Mouse (Mus musculus) right cerebral cortex, postnatal 25 days (tissue): ENCODE measurements around the gene Lyar.

ENCODE experiments used
- DNase-seq: peaks from one replicate; pipeline ENCODE4 v3.0.0; 2022

The Lyar gene

GRCm38 (mm10) chr5:38256551-38256950 lies 36.3 kb downstream of the Lyar start:
- no peak for DNase-seq

GRCm38 (mm10) chr5:38258034-38258772 lies 37.9 kb downstream of the Lyar start:
- no peak for DNase-seq

GRCm38 (mm10) chr5:38258773-38259146 lies 38.5 kb downstream of the Lyar start:
- no peak for DNase-seq

DNA sequence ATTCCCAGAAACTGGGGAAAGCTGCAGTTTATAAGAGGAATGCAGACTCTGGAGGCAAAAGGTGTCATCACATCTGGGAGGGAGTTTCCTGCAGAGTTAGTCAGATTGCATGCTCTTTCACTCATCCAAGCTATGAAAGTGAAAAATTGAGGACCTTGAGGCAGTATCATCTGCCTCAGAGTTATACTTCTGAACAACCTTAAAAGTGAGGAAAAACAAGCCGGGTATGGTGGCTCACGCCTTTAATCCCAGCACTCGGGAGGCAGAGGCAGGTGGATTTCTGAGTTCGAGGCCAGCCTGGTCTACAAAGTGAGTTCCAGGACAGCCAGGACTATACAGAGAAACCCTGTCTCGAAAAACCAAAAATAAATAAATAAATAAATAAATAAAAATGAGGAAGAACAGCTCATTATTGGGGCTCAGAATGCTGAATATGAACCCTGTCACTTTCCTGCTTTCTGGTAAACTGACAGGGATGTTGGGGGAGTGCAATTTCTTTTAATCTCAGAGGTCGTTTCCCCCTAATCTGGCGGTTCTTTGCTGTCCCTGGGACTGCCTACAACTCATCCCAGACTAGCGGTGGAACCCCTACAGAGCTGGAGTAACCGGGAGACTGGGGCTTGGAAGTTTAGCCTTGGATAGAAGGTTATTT lies 39.3 kb downstream of the Lyar start:
- DNase-seq: no peak

GRCm38 (mm10) chr5:38260107-38260682 lies 39.9 kb downstream of the Lyar start, which contains the start of gene Tmem128:
Tmem128 (plus strand) TSS chr5:38260185.
- DNase-seq: peak; percentile 83

DNA sequence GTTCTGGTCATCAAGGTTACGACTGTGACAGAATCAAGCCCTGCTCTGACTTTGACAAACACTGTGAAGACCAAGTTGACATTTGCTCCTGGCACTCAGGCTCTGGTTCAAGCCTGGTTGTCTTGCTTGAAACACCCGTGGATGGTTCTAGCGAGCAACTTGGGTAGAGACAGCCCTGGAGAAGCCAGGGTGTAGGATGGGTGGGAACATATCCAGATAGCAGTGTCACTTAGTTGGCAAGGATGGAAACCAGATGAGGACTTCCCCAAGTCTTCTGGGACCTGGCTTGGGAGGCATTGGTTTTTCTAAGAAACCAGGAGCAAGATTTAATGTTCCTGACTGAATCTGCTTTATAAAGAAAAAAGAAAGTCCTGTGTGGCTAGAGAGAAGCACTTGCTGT lies 50.7 kb downstream of the Lyar start:
- no peak for DNase-seq

GRCm38 (mm10) chr5:38273831-38274230 lies 53.6 kb downstream of the Lyar start:
- DNase-seq: no peak

DNA sequence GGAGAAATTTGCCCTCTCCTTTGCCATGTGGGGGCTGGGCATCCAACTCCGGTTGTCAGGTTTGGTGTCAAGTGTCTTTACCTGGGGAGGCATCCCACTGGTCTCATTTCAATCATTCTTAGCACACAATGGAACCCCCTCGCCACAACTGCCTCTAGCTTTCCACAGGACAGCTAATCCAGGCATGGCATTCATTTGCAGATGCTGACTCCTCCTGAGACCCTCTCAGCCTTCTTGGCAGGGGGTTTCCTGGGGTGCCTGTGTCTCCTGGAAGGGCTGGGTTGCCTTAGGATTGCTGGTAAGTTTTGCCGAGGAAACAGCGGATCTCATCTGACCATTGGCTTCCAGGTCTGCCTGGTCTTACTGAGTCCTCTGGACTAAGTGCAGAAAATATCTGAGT lies 55.5 kb downstream of the Lyar start, which contains the start of gene Otop1:
Otop1 (plus strand) TSS at position 202 of the 400 bp plus-strand sequence.
- no peak for DNase-seq

DNA sequence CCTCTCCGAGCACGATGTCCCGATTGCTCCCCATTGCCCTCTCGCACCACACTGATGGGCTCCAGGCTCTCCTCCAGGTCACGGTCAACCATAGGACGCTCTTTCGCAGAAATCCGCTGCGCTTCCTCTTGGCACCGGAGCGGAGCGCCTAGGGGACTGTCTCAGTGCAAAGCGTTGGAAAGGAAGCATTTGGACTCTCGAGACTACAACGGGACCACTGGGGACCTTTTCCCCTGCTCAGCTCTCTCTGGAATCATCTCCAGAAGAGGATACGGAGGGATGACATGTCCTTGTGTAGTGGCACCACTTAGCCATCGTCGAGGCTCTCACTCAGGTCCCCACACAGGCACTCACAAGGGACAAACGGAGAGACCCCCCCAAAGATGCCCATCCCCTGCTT lies 56.2 kb downstream of the Lyar start:
- no peak for DNase-seq

GRCm38 (mm10) chr5:38277098-38277866 lies 57.0 kb downstream of the Lyar start:
- DNase-seq: no peak

- DNase-seq: no peak
These were observed 57.8 kb downstream of the Lyar start for GRCm38 (mm10) chr5:38277936-38278600.

- no peak for DNase-seq
These were observed 59.8 kb downstream of the Lyar start for GRCm38 (mm10) chr5:38280075-38280474.
